Mouse (Mus musculus): ENCODE data around the gene Cdr2l.

- TF ChIP-seq ZC3H11A (IDR thresholded peaks at IDR 0.05; ENCODE audit: low read depth, low read length): no peak
- TF ChIP-seq MAX (IDR thresholded peaks at IDR 0.05; ENCODE audit: low read length): no peak
- TF ChIP-seq CTCF (conservative IDR thresholded peaks at IDR 0.05 in 1 of 2, IDR thresholded peaks at IDR 0.05 in 1 of 2; ENCODE audit: low read depth in 2 of 2, low read length in 2 of 2): no peak
- no peak for TF ChIP-seq E2F4 (IDR thresholded peaks at IDR 0.05; ENCODE audit: insufficient replicate concordance, low read depth, low read length)
These were observed 47.6 kb downstream of the Cdr2l start for GRCm38 (mm10) chr11:115429307-115429706.
